Mouse (Mus musculus) left cerebral cortex, postnatal 14 days (tissue): ENCODE measurements around the gene Cdh23. TPM values are rescaled to one million over a fixed set of nuclear protein-coding genes. Genes with fewer than 3 reads are reported as not detected.

Source experiments
- DNase-seq, 2 experiments: peaks; one replicate each; pipeline ENCODE4 v3.0.0; 2021 to 2022; ENCODE audit warnings: low spot score in 2 of 2, mixed read lengths in 1 of 2
- intact Hi-C: fragments of 180-260 bp; cut with DNase I; formaldehyde crosslinking; loops from one replicate; pipeline ENCODE4 v1.15.1; 2025
- total RNA-seq, 2 experiments: library from RNA; stranded (reverse); gene quantifications; 2 replicates each; pipeline ENCODE4 v1.2.3; 2021

Cdh23 gene
- total RNA-seq, 2 experiments from 2014 or later: 1.5 to 2.0 TPM

DNA sequence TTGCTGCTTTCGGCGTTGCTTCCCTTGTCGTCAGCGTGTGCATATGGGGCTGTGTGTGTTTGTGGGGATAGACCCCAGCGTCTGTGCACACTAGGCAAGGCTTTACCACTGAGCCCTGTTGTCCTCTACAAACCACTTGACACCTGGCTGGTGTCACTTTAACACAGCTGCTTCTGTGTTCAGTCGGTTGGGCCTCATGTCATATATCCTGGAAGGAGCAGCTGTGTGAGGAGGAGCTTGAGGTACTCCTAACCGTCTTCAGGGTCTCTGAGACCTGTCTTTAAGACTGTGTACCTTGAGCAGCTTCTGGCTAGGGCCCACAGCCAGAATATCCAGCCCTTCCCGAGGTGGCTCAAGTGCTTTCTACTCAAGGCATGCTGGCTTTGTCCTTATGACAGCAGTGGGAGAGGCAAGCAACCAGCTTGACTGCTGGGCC, 411.6 kb downstream of the Cdh23 start:
- intact Hi-C loops: no loop called here
- no peak for DNase-seq

DNA sequence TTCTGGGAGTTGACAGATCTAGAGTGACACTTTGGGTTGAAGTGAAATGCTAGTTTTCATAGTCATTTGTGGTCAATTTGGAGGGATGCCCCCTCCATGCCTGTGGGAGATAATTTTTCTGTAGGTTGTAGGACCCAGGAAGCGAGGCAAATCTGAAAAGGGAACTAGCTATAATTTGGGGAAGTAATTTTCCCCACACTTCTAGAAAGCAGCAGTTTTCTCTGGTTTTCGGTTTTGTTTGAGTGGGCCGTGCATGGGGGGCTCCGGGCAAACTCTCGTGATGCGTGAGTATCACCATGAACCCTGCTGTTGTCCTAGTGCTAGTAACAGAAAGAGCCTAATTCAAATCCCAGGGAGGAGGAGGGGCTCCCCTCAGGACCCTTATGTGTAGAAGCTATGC, 412.0 kb downstream of the Cdh23 start:
- intact Hi-C loops: no loop called here
- DNase-seq: no peak

DNA sequence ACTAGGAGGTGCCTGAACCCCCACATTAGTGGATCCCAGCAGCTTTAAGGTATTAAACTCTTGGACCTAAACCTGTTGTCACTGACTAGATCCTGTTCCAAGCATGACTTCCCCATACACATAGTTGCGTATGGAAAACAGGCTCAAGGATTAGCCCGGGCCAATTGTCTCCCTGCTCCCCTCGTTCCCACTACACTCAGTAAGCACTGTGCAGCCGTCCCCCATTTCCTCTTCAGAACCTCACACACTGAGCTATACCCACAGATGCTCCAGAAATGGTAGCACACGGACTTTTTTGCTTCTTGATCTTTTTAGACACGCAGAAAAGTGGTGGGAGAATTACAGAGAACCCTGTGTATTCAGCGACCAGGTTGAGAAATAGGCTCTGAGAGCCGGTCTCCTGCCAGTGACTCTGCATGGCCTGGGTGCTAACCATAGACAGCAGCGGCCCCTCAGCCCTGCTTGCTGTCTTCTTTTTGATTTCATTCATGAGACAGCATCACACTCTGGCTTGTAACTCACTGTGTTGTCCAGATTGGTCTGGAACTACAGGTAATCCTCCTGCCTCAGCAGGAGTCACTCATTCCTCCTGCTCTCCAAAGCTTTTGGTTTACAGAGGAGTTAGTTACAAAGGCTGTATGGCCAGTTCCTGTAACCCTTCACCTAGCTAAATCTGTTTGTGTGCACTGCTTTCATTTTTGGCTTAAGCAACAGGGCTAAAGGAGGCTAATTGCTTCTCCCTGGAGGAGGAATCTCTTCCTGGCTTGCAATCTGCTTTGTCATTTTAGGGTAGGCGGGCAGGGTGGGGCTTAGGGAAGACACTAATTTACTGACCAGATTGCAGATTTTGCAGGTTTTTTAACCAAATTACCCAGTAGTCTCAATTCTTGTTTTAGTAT, 413.9 kb downstream of the Cdh23 start:
- no peak for DNase-seq
- intact Hi-C loops: no loop called here

DNA sequence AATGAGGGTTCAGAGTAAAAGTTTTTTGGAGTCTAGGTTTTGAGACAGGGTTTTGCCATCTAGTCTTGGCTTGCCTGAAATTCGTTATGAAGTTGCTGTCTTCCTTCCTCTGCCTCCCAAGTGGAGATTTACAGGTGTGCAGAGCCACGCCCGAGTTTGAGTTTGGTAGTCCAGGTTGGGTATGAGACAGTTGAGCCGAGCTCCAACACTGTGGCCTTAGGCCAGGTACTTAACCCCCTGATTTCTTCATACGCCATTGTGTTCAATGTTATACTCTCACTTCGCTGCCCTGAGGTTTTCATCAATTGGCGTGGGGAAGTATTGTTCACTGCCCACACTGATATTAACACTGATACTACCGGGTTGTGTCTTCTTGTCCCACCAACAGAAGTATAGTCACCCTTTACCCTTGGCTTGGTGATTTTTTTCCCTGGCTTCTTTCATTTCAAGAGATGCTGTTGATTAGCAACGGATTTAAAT, 414.7 kb downstream of the Cdh23 start:
- no peak for DNase-seq
- intact Hi-C loops: no loop called here

DNA sequence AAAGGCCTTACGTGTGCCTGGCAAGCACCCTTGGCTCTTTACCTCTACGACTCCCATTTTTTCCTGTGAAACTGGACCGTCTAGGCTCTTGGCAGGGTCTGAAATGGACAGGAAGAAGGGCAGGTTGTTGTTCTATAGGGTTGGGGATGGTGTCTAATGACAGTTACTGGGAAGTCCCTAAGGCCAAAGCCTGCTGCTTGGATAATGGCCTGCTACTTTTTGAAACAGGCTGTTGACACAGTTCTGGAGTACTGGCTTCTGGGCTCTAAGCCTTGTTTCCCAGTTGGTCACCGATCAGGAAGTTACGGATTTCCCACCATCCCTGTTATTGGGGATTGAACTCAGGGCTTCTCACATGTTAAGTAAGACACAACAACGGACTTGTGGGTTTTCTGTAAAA, 415.9 kb downstream of the Cdh23 start:
- intact Hi-C loops: no loop called here
- DNase-seq: no peak

DNA sequence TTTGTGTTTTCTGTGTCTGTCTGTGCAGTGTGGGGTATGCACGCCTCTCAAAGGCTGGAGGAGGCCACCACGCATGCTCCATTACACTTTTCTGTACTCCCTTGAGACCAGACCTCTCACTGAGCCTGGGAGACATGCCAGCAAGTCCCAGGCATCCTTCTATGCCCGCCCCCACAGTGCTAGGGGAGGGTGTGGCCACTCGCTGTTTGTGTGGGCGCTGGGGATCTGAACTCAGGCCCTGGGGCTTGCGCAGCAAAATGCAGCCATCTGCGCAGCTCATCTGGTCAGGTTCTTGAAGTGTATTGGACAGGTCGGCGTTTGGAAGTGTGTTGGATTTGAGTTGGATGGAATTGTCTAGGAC, 416.4 kb downstream of the Cdh23 start:
- DNase-seq: peak; percentile 70 to 78
- intact Hi-C loops: loop anchor here (2.0 kb wide), 1 partner anchor 35 kb away; no protein-coding TSS in a partner anchor

DNA sequence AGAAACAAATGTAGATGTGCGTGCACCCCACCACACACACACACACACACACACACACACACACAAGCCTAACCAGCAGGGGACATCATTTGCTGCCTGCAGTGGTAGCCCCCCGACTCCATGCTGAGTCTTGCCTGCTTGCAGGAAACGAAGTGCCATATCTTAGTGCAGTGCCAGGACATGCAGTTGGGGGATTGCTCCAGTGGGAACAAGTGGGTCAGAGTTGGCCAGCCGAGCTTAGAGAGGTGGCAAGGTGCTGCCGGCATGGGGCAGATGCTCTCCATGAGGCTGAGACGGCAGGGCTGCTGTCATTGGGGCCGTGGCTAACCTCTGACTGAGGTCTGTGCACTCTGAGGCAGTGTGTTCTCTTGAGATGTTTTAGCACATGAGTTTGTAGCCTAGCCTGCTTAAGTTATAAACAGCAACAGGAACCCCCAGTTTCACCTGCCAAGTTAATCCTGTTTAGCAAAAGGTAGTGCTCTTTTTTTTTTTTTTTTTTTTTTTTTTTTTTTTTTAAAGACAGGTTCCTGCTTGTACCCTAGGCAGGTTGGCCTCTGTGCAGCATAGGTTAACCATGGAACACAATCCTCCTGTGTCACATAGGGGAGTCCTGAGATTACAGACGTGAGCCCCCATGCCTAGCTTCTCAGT, 416.9 kb downstream of the Cdh23 start:
- intact Hi-C loops: loop anchor here (2.0 kb wide), 1 partner anchor 35 kb away; no protein-coding TSS in a partner anchor
- DNase-seq: no peak

DNA sequence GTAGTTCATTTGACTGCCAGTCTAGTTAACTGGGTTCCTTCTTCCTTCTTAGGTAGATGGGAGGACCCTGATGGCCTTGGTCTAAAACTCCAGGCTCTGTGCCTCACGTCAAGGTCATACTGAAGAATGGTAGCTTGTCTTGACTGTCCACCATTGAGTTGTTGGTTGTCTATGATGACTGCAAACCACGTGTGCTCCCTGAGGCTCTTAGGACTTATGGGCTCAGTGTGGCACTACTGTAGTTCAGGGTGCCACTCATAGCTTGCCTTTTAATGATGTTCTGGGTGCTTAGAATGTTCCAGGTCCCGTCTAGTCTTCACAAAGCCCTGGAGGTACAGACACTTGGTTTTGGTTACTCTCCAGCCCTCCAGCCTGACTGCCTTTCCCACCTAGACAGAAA, 417.5 kb downstream of the Cdh23 start:
- DNase-seq: no peak

DNA sequence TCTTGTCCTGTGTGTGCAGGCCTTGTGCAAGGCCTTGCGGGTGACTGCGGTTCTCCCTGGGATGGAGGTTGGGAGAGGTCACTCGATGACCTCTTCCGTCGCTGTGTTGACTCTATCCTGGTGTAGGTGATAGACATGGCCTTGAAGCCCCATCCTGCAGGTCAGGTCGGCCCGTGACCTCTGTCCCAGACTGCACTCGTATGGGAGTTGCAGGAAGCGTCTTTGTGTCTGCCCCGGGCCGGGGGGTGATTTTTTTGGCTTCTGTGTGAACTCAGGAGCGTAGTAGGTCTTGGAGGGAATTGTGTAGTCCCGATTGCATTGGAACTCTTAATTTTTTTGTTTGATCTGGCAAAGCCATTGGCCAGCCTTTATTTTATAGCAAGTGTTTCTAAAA, 418.3 kb downstream of the Cdh23 start:
- DNase-seq: no peak
- intact Hi-C loops: loop anchor here (2.0 kb wide), 1 partner anchor 33 kb away; no protein-coding TSS in a partner anchor

More for the DNA sequence above, 417.5 kb downstream of the Cdh23 start:
- intact Hi-C loops: loop anchor here (2.0 kb wide), 1 partner anchor 34 kb away; no protein-coding TSS in a partner anchor

DNA sequence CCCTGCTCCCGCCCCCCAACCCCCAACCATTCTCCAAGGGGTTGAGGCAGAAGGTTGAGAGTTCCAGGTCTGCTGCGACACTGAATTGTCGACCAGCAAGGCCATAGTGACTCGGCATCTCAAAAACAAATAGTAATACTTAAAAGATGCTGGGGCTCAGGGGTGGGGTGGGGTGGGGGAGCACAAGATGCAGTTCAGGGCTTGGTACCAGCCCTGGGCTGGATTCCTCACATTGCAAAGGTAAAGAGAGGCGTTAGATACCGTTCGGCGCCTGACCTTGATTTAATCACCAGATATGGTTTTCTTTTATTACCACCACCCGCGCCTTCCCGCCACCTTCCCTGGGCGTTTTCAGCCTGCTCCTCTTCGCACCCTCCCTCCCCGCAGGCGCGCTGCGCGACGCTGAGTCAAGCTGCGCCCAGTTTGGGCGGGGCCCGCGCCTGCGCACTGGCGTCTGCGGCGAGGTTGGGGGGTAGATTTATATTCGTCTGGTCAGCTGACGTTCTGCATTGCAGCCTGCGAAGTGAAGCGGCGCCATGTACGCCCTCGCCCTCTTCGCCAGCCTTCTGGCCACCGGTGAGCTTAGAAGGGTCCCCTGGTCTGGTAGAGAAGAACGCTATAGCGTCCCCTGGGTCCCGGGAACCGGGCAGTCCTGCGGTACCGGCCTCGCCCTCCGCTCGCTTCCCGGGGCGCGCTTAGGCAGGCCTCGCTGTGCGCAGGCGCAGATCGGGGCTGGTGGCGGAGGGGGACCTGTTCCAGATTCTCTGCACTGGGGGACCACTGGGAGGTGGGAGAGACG, 418.9 kb downstream of the Cdh23 start, which contains the start of gene Psap:
Gene Psap, plus strand, starts transcription at position 421 of the 799 bp plus-strand sequence.
- peak; percentile 94 for DNase-seq
- intact Hi-C loops: loop anchor here (2.0 kb wide), 1 partner anchor 33 kb away; no protein-coding TSS in a partner anchor

DNA sequence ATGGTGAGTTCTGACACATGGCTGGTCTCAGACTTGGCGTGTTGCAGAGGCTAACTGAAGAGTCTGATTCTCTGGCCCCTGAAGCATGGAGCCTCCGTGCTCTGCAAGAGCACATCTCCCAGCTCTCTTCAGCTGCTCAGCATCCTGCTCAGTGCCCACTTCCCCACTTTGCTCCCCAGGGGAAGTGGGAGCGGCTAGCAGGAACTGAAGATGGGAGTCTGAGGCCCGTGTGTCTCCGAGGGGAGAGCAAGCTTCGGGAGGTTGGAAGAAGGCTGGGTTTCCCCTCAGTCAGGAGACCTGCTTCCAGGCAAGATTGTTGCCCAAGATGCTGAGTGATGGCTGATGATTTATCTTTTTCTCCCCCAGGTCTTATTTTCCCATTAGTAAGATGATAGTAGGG, 422.9 kb downstream of the Cdh23 start:
- intact Hi-C loops: no loop called here
- DNase-seq: no peak

DNA sequence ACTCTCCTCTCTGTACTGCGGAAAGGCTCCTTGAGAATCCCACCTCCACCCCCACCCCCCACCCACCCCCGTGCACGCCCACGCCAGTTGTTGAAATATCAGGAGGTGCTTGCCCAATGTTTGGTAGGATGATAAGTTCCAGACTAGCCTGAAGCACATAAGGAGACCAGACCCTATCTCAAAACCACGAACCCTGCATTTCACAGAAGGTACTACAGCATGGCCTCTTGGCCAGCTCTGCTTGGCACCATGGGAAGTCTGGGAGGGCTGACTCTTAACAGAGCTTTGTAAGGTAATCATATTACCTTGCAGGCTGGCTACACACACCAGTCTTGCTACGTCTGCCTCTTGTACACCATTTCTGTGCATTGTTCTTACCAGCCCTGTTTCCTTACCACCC, 424.0 kb downstream of the Cdh23 start:
- intact Hi-C loops: no loop called here
- DNase-seq: no peak

DNA sequence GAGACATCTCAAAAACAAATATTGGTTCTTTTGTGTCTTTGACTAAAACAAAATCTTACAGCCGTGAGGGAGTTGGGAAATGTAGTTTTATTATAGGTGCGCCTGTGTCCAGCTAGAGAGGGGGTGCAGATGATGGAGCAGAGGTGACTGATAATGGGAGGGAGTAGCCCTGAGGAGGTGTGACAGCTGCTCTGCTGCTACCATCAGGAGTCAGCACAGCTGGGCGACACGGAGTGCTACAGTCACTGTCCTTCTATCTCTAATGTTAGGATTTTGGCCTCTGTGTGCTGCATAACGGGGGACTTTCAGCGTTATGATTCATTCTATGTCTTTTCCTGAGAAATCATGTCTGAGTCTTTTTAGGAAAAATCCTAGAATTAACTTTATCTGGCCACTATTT, 425.3 kb downstream of the Cdh23 start:
- no peak for DNase-seq
- intact Hi-C loops: no loop called here

DNA sequence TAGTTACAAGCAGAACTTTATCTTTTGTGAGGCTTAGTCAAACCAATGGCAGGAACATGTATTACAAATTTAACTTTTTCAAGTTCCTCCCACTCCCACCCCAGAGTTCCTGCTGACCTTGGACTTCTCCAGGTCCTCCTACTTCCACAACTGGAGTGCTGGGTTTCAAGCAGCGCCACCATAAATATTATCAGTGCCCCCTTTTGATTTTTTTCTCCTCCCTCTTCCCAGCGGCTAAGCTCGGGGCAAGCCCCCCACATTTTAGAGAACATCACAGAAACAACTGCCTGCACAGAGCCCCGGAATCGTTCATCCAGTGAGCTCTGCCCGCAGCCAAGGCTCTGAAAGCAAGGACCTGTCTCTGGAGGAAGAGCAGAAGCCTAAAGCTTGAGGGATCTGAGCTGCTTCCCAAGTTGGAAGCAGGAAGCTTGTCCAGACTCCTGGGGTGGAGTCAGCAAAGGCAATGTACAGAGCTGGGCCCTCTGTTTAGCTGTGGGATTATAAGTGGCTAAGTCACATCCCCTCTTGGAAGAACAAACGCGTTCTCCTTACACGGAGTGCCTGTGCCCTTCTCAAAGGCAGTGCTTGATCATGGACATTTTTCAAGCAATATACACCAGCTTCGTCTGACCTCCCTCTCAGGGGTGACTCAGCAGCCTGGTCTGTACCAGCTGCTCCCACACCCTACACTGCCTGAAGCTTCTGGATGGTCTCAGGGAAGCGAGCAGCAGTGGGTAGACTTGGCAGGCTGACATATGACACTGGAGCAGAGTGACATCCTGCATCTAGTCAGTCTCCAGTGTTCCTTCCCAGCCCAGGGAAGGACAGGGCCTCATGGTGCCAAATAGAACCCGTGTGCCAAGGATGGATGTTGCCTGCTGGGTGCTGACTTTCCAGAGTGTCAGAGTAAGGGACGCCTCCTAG, 426.9 kb downstream of the Cdh23 start:
- no peak for DNase-seq
- intact Hi-C loops: no loop called here

DNA sequence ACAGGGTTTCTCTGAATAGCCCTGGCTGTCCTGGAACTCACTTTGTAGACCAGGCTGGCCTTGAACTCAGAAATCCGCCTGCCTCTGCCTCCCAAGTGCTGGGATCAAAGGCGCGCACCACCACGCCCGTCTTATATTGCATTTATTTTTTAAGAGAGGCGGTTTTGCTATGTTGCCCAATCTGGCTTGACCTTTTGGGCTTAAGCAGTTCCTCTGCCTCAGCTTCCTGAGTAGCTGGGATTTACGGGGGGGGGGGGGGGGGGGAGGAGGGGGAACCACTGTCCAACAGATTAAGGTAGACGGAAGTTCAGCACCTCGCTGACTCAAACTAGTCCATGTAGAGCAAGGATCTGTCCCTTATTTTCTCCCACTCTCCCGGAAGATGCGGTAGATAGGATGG, 427.6 kb downstream of the Cdh23 start:
- DNase-seq: no peak
- intact Hi-C loops: no loop called here

DNA sequence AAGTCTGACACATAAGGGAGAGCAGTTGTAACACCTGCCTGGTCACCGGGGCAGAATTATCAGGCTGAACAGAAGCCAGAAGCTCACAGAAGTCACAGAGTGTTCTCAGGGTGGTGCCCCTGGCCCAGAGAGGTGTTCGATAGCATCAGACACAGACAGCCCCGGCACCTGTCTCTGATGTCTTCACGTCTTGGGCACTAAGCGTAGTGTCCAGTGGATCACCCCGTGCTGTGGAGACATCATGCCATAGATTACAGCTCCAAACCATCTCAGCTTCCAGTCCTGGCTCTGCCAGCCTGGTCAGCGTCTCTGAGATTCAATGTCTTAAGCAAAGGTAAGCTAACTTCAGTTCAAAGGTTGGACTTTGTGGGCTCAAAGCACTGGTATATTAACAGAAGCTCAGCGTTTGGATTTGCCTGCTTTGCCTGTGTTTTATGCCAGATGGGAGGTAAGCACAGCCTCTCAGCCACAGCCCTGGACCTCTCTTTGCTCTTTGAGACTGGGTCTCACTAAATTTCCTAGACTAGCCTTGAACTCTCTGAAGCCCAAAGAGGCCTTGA, 429.4 kb downstream of the Cdh23 start:
- no peak for DNase-seq
- intact Hi-C loops: no loop called here

DNA sequence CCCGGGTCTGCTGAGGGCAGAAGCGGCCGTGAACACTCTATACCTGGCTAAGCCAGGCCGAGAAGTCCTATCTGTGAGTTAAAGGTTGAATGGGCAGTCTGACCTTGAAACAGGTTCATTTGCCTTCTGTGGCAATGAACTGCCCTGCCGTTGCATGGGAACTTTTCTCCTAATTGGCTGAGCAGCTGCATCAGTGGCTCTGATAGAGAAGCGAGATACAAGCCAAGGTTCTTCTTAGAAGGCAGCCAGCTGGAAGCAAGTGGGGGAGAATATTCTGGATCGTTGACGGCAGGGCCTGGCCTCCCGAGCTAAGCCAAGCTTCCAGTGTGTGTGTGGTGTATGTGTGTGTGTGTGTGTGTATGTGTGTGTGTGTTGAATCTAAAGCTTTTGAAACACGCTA, 431.0 kb downstream of the Cdh23 start:
- DNase-seq: no peak
- intact Hi-C loops: no loop called here

DNA sequence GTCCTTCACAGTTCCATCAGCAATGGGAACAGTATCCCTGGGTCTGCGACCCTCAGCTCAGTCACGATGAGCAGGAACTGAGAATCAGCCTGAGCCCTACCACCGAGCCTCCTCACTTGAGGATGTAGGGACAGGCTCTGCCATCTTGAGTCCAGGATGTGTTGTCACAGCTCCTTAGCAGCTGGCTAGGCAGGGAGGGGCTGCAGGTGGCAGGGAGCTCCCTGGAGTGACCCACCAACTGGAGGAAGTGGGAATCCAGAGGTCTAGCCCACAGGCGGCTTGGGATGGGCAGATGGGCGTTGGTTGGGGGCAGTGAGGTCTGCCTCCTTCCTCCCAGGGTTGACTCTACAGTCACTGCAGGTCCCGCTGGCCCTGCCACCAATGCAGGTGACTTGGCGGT, 432.9 kb downstream of the Cdh23 start:
- DNase-seq: no peak
- intact Hi-C loops: no loop called here
